Mouse (Mus musculus): ENCODE results near the gene Bace2. TPM values are rescaled to one million over a fixed set of nuclear protein-coding genes. Genes with fewer than 3 reads are reported as not detected.

Bace2 gene
- polyA plus RNA-seq, 1 experiment from 2014 or later = 1.0 TPM

- 13% methylated on average over 4 of the region's 4 CpGs for WGBS
- no peak overlapping the region for H3K9ac ChIP-seq (replicated peaks)
- H3K4me3 ChIP-seq = no peak overlapping the region
- H3K27me3 ChIP-seq = no peaks in the 10 kb centered on the region
- peak; percentile 68 for ATAC-seq (replicated peaks)
- H3K9me3 ChIP-seq = no peaks in the 10 kb centered on the region
- no peaks in the 10 kb centered on the region for H3K4me1 ChIP-seq
- H3K36me3 ChIP-seq = no peaks in the 10 kb centered on the region
- H3K4me2 ChIP-seq (replicated peaks) = no peak overlapping the region
- H3K27ac ChIP-seq (replicated peaks) = no peak overlapping the region
Observed at GRCm38 (mm10) chr16:97417896-97418542, 61.5 kb downstream of the Bace2 start.

DNA sequence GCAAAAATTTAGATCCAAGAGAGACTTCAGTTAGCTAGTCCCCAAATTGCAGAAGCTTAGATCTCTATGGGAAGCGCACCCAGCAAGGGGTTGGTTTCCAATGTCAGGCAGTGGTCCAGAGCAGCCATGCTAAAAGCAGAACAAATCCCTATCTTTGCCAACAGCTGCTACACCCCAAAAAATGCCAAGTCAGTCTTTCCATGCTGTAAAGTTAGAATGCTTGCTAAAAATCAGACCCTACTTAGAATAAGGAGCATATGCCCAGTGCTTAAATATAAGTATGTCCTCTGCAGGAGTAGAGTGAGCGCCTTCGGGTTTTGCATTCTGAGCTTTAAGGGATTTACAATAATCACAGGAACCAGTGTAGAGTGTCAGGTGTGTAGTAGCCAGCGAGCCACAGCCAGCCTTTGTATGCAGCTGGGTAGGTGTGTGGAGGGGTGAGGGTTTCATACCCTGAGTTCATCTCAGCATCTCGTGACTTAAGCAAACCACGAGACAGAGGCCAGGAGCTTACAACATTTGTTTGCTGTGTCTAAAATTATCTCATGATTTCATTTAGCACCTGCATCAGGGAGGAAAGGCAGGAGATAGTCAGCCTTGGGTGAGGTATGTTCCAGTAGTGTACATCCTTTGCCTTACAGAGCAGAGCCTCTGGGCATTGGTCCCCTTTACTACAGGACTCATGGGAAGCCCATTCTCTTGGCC is 62.4 kb downstream of the Bace2 start:
- no peak overlapping the region for H3K9ac ChIP-seq (replicated peaks)
- no peaks in the 10 kb centered on the region for H3K4me1 ChIP-seq
- no peaks in the 10 kb centered on the region for H3K36me3 ChIP-seq
- 93% methylated on average over 6 of the region's 6 CpGs for WGBS
- ATAC-seq (replicated peaks) = no peak
- no peaks in the 10 kb centered on the region for H3K27me3 ChIP-seq
- no peaks in the 10 kb centered on the region for H3K9me3 ChIP-seq
- H3K4me3 ChIP-seq = no peak overlapping the region
- H3K4me2 ChIP-seq (replicated peaks) = no peak overlapping the region
- no peak overlapping the region for H3K27ac ChIP-seq (replicated peaks)

GRCm38 (mm10) chr16:97421671-97422070 is 65.1 kb downstream of the Bace2 start:
- no peak for ATAC-seq (replicated peaks)
- Histone ChIP-seq H3K27me3 (no peaks in the 10 kb centered on the region), H3K4me3 (no peak overlapping the region), H3K4me1 (no peaks in the 10 kb centered on the region), H3K9me3 (no peaks in the 10 kb centered on the region), H3K4me2 (replicated peaks) (no peak overlapping the region), H3K27ac (replicated peaks) (no peak overlapping the region), H3K36me3 (no peaks in the 10 kb centered on the region), H3K9ac (replicated peaks) (no peak overlapping the region)
- 74% methylated on average over 6 of the region's 6 CpGs for WGBS

DNA sequence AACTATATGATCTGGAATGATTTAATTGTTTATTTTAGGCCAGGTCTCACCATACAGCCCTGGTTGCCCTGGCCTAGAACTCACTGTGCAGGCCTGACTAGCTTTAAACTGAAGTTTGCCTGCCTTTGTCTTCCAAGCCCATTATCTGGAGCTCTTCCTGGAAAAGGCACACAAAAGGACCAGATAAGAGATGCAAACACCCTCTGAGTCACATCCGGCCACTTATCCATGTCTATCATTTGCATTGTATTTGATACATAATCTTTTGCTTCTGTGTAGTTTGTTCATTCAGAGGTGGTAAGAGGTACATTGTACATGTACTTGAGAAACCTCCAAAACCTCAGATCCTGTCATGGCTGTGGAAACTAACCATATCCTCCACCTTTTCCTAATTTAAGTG is 67.1 kb downstream of the Bace2 start:
- Histone ChIP-seq H3K9ac (replicated peaks) (no peak overlapping the region), H3K27ac (replicated peaks) (no peak overlapping the region), H3K4me2 (replicated peaks) (no peak overlapping the region), H3K9me3 (no peaks in the 10 kb centered on the region), H3K36me3 (no peaks in the 10 kb centered on the region), H3K27me3 (no peaks in the 10 kb centered on the region), H3K4me3 (no peak overlapping the region), H3K4me1 (no peaks in the 10 kb centered on the region)
- no peak for ATAC-seq (replicated peaks)
- 88% methylated on average over 1 of the region's 1 CpGs for WGBS

DNA sequence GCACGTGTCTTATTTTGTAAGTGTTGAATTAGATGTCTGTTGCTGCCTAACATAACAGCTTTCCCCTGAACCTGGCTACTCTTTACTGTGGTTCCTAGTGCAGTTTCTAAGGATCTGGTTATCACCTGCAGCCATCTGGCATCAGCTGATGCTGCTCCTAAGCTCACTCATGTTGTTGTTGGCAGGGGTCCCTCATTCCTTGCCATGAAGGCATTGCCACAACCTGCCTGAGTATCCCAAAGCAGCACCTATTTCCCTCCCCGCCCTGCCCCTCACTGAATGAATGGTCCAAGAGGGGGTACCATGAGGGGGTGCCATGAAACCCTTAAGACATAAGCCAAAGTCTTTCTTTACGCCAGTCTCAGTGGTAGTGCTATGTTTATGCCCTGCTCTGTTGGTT is 71.5 kb downstream of the Bace2 start:
- no peaks in the 10 kb centered on the region for H3K9me3 ChIP-seq
- no peaks in the 10 kb centered on the region for H3K36me3 ChIP-seq
- H3K9ac ChIP-seq (replicated peaks) = no peak overlapping the region
- no peak overlapping the region for H3K4me2 ChIP-seq (replicated peaks)
- H3K4me3 ChIP-seq = no peak overlapping the region
- H3K27ac ChIP-seq (replicated peaks) = no peak overlapping the region
- WGBS = 79% methylated on average over 3 of the region's 3 CpGs
- no peaks in the 10 kb centered on the region for H3K4me1 ChIP-seq
- ATAC-seq (replicated peaks) = no peak
- H3K27me3 ChIP-seq = no peaks in the 10 kb centered on the region

DNA sequence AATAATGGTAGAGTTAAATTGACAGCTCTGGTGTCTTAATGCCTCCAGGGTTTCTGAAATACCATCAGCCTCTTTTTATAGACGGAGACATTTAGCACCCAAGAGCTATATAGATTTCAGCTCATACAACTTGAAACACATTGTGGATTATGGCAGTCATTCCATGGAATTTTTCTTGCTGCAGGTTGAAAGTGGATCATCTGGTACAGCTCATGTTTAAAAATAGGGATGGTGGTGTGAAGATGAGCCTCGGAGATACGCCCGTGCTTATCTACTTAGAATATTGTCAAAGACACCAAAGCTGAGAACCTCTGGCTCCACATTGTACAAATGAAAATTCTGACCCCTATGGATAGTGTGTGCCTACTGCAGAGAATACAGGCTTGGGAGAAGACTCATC is 73.5 kb downstream of the Bace2 start:
- Histone ChIP-seq H3K9ac (replicated peaks) (no peak overlapping the region), H3K4me2 (replicated peaks) (no peak overlapping the region), H3K36me3 (no peaks in the 10 kb centered on the region), H3K27me3 (no peaks in the 10 kb centered on the region), H3K9me3 (no peaks in the 10 kb centered on the region), H3K4me1 (0 out of 2 replicates have a peak, but pooled peaks cover 2% of the 10 kb centered on the region), H3K4me3 (no peak overlapping the region), H3K27ac (replicated peaks) (no peak overlapping the region)
- 96% methylated on average over 4 of the region's 4 CpGs for WGBS
- no peak for ATAC-seq (replicated peaks)

GRCm38 (mm10) chr16:97431328-97431727 is 74.8 kb downstream of the Bace2 start:
- WGBS = 73% methylated on average over 4 of the region's 4 CpGs
- H3K9ac ChIP-seq (replicated peaks) = no peak overlapping the region
- no peaks in the 10 kb centered on the region for H3K27me3 ChIP-seq
- 0 out of 2 replicates have a peak, but pooled peaks cover 2% of the 10 kb centered on the region for H3K4me1 ChIP-seq
- no peak overlapping the region for H3K4me2 ChIP-seq (replicated peaks)
- H3K4me3 ChIP-seq = no peak overlapping the region
- H3K9me3 ChIP-seq = no peaks in the 10 kb centered on the region
- H3K36me3 ChIP-seq = no peaks in the 10 kb centered on the region
- ATAC-seq (replicated peaks) = no peak
- H3K27ac ChIP-seq (replicated peaks) = no peak overlapping the region

GRCm38 (mm10) chr16:97434206-97434605 is 77.7 kb downstream of the Bace2 start:
- no peak overlapping the region for H3K27ac ChIP-seq (replicated peaks)
- WGBS = 70% methylated on average over 2 of the region's 2 CpGs
- no peak for ATAC-seq (replicated peaks)

GRCm38 (mm10) chr16:97437448-97438056 is 81.0 kb downstream of the Bace2 start:
- H3K9me3 ChIP-seq = no peaks in the 10 kb centered on the region
- H3K4me1 ChIP-seq = peaks cover 5% of the 10 kb centered on the region; the same call in 1 of the 2 replicates
- H3K4me2 ChIP-seq (replicated peaks) = no peak overlapping the region
- H3K4me3 ChIP-seq = no peak overlapping the region
- H3K27ac ChIP-seq (replicated peaks) = peak overlapping the region; percentile 16; the same call in 1 of the 2 replicates
- 24% methylated on average over 1 of the region's 1 CpGs for WGBS
- no peak overlapping the region for H3K9ac ChIP-seq (replicated peaks)
- H3K36me3 ChIP-seq = no peaks in the 10 kb centered on the region
- peak; percentile 60; the same call in 1 of the 2 replicates for ATAC-seq (replicated peaks)
- no peaks in the 10 kb centered on the region for H3K27me3 ChIP-seq

More at GRCm38 (mm10) chr16:97434206-97434605, 77.7 kb downstream of the Bace2 start:
- H3K4me1 ChIP-seq = peaks cover 5% of the 10 kb centered on the region; the same call in 1 of the 2 replicates
- no peak overlapping the region for H3K4me2 ChIP-seq (replicated peaks)
- no peak overlapping the region for H3K9ac ChIP-seq (replicated peaks)
- no peaks in the 10 kb centered on the region for H3K9me3 ChIP-seq
- no peak overlapping the region for H3K4me3 ChIP-seq
- H3K36me3 ChIP-seq = no peaks in the 10 kb centered on the region
- H3K27me3 ChIP-seq = no peaks in the 10 kb centered on the region

- no peak overlapping the region for H3K9ac ChIP-seq (replicated peaks)
- H3K9me3 ChIP-seq = no peaks in the 10 kb centered on the region
- no peak overlapping the region for H3K4me3 ChIP-seq
- peak overlapping the region; percentile 16; the same call in 1 of the 2 replicates for H3K27ac ChIP-seq (replicated peaks)
- 58% methylated on average over 3 of the region's 3 CpGs for WGBS
- no peaks in the 10 kb centered on the region for H3K27me3 ChIP-seq
- peak; percentile 23; the same call in 1 of the 2 replicates for ATAC-seq (replicated peaks)
- H3K36me3 ChIP-seq = no peaks in the 10 kb centered on the region
- peaks cover 5% of the 10 kb centered on the region; the same call in 1 of the 2 replicates for H3K4me1 ChIP-seq
- no peak overlapping the region for H3K4me2 ChIP-seq (replicated peaks)
Observed at GRCm38 (mm10) chr16:97438191-97438590, 81.6 kb downstream of the Bace2 start.

DNA sequence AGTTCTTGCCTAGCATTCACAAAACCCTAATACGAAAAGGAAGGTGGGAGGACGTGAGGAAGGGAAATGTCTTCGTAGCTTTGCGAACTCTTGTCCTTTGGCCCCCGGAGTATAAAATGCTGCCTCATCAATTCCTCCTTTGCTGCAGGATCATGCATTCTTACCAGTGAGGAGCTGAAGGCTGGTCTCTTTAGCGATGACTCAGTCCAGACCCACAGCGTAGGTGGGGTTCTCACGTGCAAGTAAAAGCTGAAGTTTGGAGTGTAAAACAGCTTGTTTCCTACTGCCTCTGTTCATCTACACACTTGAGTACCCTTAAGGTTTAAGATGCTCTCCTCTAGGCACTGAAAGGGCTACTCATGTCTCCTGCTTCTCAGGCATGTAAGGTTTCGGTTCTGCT is 85.4 kb downstream of the Bace2 start:
- peaks cover 3% of the 10 kb centered on the region; the same call in 1 of the 2 replicates for H3K4me1 ChIP-seq
- no peaks in the 10 kb centered on the region for H3K9me3 ChIP-seq
- H3K27ac ChIP-seq (replicated peaks) = no peak overlapping the region
- no peak overlapping the region for H3K4me3 ChIP-seq
- H3K27me3 ChIP-seq = no peaks in the 10 kb centered on the region
- H3K9ac ChIP-seq (replicated peaks) = no peak overlapping the region
- no peak for ATAC-seq (replicated peaks)
- H3K4me2 ChIP-seq (replicated peaks) = no peak overlapping the region
- H3K36me3 ChIP-seq = no peaks in the 10 kb centered on the region
- WGBS = 90% methylated on average over 9 of the region's 9 CpGs

- no peak for ATAC-seq (replicated peaks)
- H3K9ac ChIP-seq (replicated peaks) = no peak overlapping the region
- no peaks in the 10 kb centered on the region for H3K4me1 ChIP-seq
- H3K4me3 ChIP-seq = no peak overlapping the region
- H3K4me2 ChIP-seq (replicated peaks) = no peak overlapping the region
- no peaks in the 10 kb centered on the region for H3K27me3 ChIP-seq
- H3K9me3 ChIP-seq = no peaks in the 10 kb centered on the region
- 50% methylated on average over 14 of the region's 14 CpGs for WGBS
- no peak overlapping the region for H3K27ac ChIP-seq (replicated peaks)
- H3K36me3 ChIP-seq = no peaks in the 10 kb centered on the region
Observed at GRCm38 (mm10) chr16:97443670-97444263, 87.2 kb downstream of the Bace2 start.
